Mouse (Mus musculus) bone marrow macrophage, adult 2 months (primary cell): ENCODE results near the gene En2.

ENCODE experiments used
- CTCF ChIP-seq: IDR thresholded peaks from 2 replicates; pipeline ENCODE4 v1.5.1; 2012; ENCODE audit warnings: low read depth, mild to moderate bottlenecking, low read length, moderate library complexity
- POLR2A ChIP-seq: IDR thresholded peaks from 2 replicates; pipeline ENCODE4 v1.6.1; 2012; ENCODE audit warnings: mild to moderate bottlenecking, low read depth, low read length, borderline replicate concordance

DNA sequence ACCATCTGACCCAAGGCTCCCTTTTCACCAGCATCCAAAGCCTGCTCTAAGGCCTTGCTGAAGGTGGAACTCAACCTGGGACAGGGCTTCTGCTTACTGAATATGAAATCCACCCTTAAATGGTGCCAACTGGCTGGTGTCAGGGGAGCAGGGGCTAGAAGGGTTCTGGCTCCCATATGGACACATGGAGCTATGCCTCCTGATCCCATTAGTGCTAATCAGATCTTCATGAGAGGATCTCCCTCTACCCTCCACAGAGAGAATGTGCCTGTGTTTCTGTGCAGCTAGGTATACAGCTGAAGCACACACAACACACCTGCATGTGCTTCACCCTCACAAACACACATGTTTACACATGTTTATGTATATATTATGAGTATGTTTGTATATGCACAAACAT lies 20.9 kb upstream of the En2 start:
- no peak for TF ChIP-seq POLR2A
- no peak for TF ChIP-seq CTCF
